Mouse (Mus musculus) cerebellum, postnatal 25 days (tissue): Measurements from ENCODE around the gene Hrasls5.
A peak's percentile ranks its signal among the peaks of the same experiment; 100 is the strongest.

Source experiments
- DNase-seq, 2 experiments: peaks; one replicate each; pipeline ENCODE4 v3.0.0; 2021; ENCODE audit warnings: mixed read lengths in 2 of 2

Gene Hrasls5

DNA sequence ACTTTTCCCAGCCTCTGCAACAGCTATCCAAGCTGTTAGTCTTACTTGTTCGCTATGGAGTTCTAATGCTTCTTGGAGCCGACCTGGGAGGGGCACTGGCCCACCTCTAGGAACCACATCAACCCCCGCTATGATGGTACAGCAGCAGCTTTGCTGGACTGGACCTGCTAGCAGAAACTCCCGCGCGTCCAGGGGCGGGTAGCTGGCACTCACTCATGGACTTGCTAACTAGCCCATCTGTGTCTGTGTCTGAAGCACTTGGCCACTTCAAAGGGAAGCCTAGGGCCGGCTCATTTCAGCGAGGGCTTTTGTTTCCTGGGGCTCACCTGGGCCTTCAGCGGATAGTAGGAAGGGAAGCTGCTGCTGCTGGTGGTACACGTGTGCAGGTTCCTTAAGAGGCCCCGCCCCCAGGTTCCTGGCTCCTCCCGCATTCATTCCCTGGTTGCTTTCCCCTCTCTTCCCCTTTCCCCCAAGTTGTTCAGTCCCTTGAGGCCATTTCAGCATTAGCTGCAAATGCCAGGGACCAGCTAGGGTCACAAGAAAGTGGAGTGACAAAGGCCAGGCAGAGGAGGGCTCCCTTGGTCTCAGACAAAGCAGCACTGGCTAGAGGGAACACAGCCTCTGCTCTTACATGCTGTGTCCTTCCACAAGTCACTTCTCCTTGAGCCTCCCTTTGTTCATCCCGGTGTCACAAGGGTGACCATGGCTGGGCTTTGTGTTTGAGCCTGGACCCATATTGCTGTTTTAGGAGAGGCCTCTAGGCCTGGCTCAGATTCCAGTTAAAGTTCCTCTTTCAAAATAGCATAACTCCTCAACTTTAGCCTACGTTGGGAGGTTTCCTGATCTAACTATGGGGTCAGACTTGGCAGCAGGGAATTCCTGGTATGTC is 5.3 kb upstream of the Hrasls5 start, which contains the start of gene Lgals12:
Gene Lgals12 (minus strand): TSS at position 393 of the 889 bp plus-strand sequence.
- peak in 1 of 2 experiments; percentile 47 for DNase-seq

- no peak for DNase-seq
Observed at GRCm38 (mm10) chr19:7607690-7608201, 4.6 kb upstream of the Hrasls5 start.

GRCm38 (mm10) chr19:7613151-7613550 is 810 bp downstream of the Hrasls5 start:
- no peak for DNase-seq

DNA sequence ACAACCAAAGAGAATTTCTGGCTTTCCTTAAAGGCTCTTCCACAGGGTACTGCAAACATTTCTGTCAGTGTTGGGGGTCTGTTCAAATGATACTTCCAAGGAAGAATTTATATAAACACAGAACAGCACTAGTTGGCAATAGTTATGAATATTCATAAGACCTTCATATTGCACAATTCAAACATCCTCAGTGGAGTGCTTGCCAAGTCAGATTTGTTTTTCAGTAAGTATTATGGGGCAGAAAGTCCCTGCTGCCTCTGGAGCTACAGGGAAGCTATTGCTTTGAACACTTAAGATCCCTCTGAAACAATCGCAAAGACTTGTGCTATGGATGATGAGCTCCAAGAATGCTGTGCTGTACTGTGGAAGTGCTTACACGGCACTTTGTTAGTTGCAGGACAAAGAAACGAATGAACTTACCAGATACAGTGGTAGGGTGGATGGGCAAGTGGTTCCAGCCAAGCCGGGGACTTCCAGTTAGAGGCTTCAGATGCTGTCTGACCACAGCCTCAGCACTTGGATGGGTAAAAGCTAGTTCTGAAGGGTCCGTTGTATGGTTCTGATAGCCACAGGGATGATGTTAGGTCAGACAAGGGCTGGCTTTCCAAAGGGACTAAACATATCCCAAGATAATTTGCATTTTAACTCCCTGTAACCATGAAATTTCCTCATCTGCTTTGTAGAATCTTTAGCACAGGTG is 4.0 kb downstream of the Hrasls5 start:
- no peak for DNase-seq

DNA sequence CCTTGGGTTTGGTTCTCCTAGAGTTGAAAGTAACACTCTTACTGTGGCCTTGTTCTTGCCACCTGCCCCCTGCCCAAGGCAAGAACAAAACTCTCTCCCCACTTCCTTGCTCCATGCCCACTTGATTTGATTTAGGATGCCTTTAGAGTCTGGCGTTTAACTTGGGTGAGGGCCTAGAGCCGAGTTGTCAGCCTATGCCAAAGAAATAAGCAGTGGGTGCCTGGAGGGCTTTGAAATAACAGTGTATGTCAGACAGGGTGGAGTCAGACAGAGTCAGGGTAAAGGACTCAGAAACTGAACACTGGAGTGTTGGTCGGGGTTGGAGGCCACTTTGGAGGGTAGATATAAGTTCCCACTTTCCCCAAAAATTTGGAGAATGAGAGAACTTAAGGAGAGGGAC is 4.7 kb downstream of the Hrasls5 start:
- no peak for DNase-seq

DNA sequence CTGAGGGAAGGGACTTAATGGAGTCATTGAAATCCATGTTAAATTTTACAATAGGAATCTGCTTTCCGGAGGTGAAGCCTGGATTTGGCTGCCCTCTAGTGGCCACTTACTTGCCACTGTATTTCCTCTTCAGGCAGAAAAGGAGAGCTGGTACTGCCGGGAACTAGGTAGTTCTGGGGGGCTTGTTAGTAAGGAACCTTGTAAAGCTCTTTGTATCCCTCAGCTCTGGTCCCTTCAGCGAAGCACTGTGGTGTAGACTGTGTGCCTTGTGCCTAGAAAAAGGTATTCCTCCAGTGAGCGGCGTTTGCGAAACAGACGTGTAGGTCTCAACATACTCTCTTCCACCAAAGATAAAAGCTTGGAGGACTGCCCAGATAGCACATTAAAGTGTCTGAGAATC is 5.4 kb downstream of the Hrasls5 start:
- DNase-seq: peak; percentile 55 to 80

GRCm38 (mm10) chr19:7633021-7633420 is 20.7 kb downstream of the Hrasls5 start:
- DNase-seq: no peak

DNA sequence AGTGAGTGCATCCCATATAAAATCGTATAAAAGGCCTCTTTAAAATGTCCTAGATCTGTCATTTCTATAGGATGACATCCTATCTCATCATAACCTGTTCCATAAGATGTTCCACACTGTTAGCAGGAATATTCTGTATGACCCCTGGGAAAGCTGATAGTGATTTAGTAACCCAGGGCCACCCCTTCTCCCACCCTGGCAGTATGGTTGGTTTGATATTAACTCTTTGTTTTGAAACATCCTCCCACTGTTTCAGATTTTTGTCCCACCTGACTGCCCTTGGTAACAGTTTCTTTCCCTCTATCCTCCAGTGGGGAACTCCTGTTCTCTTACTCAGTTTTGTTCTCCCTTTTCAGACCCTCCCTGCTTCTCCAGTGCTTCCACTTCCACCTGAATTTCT is 21.4 kb downstream of the Hrasls5 start:
- DNase-seq: no peak

DNA sequence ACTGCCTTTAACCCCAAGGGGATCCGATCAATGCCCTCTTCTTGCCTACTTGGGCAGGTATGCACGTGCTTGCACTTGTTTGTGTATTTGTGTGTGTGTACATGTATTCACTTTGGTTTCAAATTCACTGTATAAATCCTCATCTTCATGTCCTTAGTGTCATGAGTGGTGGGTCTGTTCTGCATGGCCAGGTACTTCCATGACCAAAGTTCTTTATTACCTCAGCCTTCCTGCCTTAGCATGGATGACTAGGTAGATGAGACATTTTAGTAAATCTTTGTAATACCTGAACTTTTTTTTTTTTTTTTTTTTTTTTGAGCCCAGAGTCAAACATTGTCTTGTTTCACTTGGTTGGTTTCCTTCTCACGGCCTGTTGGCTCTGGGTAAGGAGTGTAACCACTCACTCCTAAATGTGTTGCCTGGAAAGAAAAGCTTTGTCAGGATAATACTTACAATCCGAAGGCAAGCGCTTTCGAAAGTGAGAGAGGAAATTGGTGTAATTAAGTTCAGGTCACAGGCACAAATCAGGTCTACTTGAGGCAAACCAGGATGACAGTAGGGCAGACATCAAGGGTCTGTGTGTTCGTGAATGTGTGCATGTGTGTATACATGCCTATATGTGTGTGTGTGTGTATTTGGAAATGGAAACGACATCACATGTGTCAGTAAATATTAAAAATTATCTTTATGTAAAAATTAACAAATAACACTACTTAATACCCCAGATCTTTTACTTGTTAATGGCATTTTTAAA is 36.7 kb downstream of the Hrasls5 start:
- no peak for DNase-seq

- DNase-seq: no peak
Observed at GRCm38 (mm10) chr19:7672033-7672432, 59.7 kb downstream of the Hrasls5 start.

DNA sequence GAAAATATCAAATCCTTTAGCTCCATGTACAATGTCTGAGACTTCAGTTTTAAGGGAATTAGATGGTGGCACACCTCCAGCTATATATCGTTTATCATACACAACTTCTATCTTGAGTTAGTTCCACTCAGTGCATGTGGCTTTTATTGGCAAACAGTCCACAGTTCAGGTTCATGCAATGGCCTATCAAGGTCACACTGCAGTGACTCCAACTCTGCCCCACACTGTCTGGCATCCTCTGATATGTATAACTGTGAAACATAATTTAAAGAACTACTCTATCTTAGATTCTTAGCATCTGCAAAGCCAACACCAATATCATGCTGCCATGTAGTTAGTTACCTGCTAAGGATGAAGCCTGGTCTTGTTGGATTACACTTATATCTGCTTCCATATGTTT is 75.6 kb downstream of the Hrasls5 start:
- DNase-seq: no peak
